Mouse (Mus musculus) inflammation-experienced regulatory T-cells, adult 6 months (primary cell): ENCODE results near the gene Khdrbs2. TPM values are rescaled to one million over a fixed set of nuclear protein-coding genes. Genes with fewer than 3 reads are reported as not detected.
"Not testable (repeated sequence)": the region's sequence is repeated elsewhere in the genome, so short reads cannot be mapped to it uniquely, and the experiment has no call there.

Experiments
- ATAC-seq: one replicate; pipeline ENCODE4 v1.8.0; 2017
- polyA plus RNA-seq, 3 experiments: library from polyadenylated mRNA; unstranded; fragments of 100-300 nt; shearing (Covaris generic); gene quantifications; one replicate each; pipeline ENCODE4 v1.2.1; 2017

The Khdrbs2 gene
- polyA plus RNA-seq, 3 experiments from 2014 or later: 0.79 to 1.3 TPM; not detected in 1

GRCm38 (mm10) chr1:32471502-32472214, 299.1 kb downstream of the Khdrbs2 start:
- no peak for ATAC-seq

DNA sequence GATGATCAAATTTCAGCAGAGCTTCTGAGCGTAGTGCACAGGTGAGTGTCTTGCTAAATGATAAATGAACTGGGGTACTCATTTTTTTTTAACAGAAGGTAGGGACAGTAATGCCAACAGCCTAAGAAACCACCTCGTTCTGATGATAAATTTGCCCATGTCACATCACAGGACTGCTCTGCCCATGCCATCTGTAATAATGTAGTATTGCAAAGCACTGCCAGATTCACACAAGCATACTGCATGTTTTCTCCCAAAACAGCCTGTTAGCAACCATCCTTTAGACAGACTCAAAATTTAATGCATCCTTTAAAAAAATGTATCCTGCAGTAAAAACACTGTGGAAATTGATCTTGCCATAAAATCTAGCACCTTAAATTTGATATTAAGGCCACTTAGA, 315.4 kb downstream of the Khdrbs2 start:
- ATAC-seq: no peak

DNA sequence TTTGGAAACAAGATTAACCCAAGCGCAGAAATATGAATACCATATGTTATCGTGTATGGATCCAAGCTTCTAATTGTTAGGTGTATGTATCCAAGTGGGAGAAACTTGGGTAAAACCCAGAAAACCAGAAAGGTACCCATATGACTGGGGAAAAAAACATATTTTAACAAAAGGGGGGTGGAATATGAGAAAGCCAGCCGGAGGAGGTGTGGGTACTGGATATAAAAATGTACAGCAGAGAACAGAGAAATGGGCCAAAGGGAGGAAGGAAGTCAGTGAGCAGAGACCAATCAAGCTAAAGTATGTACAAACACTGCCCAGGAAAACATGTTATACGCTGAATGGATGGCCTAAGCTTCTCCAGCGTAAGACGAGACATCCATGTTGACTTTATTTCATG, 330.9 kb downstream of the Khdrbs2 start:
- ATAC-seq: no peak

- ATAC-seq: not testable (repeated sequence)
Measured at GRCm38 (mm10) chr1:32547194-32547593, 374.7 kb downstream of the Khdrbs2 start, which contains the start of gene Gm5415. Gene Gm5415, minus strand, starts transcription at chr1:32547294.

- no peak for ATAC-seq
Measured at GRCm38 (mm10) chr1:32553459-32553858, 380.9 kb downstream of the Khdrbs2 start.

DNA sequence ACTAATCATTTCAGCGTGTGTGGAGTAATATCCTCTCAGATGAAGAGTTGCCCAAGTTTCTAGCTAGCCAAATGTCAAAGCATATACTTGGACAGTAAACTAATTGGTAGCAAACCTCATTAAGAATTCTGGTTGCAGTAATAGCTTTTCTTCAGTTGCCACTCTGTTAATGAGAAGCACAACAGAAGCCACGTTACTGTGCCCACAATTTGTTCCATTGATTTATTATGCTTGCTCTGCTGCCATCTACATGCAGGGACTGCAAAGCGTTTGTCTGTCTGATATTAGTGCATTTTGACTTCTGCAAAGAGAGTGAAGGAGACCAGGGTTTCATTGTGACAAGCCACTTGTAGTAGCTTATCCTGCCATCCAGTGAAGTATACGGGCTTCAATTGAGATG, 381.4 kb downstream of the Khdrbs2 start:
- no peak for ATAC-seq

DNA sequence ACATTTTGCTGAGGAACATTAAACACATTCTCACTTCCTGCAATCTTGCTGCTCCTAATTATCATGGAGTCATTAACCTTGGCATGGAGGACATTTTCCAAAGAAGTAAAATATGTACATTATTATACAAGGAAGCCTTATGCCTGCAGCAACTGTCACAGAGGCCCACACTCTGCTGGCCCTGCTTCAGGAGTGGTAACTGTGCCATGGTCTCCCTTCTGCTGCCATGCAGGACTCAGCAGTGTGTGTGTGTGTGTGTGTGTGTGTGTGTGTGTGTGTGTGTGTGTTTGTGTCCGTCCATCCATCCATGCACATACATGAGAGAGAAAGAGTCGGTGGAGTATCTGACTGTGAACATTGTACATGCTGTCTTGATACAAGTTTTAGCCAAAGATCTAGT, 396.4 kb downstream of the Khdrbs2 start:
- ATAC-seq: no peak

DNA sequence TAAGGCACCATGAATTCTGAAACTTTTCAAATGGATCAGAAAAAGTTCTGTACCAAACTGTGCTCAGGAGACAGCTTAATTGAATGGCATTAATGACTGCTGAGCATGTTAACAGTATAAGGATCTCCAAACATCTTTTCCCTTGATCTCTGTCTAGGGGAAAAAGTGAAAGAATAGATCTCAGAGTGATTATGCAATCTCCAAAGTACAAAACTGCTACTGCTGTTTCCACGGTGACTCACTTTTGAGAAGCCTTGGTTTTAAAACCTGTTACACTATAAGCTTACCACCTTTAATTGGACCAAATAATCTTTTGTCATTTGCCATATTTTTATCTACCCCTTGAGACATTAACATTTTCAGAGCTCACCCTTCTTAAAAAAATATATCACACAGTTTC, 453.5 kb downstream of the Khdrbs2 start:
- ATAC-seq: no peak

GRCm38 (mm10) chr1:32632415-32633354, 460.2 kb downstream of the Khdrbs2 start:
- ATAC-seq: no peak

DNA sequence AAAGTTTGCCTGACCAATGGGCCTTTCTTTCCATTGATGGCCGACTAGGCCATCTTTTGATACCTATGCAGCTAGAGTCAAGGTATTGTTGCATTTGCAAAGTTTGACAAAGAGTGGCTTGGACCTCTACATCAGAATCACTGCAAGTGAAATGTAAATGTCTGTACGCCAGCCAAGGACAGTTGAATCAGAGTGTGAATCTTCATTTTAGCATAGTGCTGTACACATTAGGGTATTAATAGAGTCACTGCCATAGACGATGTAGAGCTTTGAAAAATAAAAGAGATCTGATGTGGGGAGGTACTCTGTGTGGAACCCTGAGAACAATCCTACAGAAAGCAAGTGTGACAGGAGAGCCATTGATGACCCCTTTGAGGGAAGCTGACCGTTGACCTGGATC, 460.9 kb downstream of the Khdrbs2 start:
- no peak for ATAC-seq

DNA sequence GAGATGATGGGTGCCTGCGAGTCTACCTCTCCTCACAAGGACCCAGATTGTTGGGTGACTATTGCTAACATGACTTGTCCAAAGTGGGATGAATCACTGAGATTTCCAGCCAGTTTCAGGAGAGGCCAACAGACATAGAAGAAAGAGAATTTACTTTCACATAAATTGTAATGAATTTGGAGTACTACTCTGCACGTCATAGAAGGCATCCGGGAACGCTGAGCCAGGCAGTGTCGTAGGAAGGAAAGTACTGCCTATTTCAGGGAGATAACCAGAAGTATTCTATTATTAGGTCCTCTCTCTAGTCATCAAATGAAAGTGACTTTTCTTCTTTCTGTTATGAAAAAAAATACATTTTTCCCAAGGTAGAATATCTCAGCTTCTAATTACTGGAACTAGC, 466.6 kb downstream of the Khdrbs2 start:
- ATAC-seq: no peak

- ATAC-seq: no peak
Measured at GRCm38 (mm10) chr1:32649647-32650209, 477.2 kb downstream of the Khdrbs2 start.

DNA sequence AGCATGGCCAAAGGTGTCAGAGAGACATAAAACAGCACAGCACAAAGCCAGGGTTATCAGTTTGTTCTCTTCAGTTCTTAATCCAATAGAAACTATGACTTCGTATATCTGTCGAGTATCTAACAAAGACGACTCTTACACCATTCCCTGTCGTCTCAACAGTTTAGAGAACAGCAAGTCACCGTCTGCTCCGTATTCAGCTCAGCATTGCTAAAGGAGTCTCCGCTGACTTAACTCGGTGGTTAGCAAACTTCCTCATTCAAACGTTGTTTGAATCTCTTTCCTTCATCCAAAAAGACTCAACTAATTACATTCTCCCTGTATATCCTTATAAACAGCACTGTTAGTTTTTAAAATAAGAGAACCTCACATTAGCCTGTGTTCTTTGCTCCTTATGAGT, 521.3 kb downstream of the Khdrbs2 start:
- no peak for ATAC-seq

- no peak for ATAC-seq
Measured at GRCm38 (mm10) chr1:32700132-32700531, 527.6 kb downstream of the Khdrbs2 start.

GRCm38 (mm10) chr1:32701267-32701666, 528.8 kb downstream of the Khdrbs2 start:
- ATAC-seq: no peak
